Mouse (Mus musculus): Measurements from ENCODE around the gene Armc7.
"Not testable (repeated sequence)": the region's sequence is repeated elsewhere in the genome, so short reads cannot be mapped to it uniquely, and the experiment has no call there.

- not testable (repeated sequence) for TF ChIP-seq CTCF (IDR thresholded peaks at IDR 0.05; ENCODE audit: low read depth, low read length); POLR2A (IDR thresholded peaks at IDR 0.05; ENCODE audit: borderline replicate concordance, low read depth, low read length)
These were observed 20.6 kb upstream of the Armc7 start for GRCm38 (mm10) chr11:115454822-115455221.
